Mouse (Mus musculus): ENCODE results near the gene Spag16. TPM values are rescaled to one million over a fixed set of nuclear protein-coding genes. Genes with fewer than 3 reads are reported as not detected.
"Not testable (repeated sequence)": the region's sequence is repeated elsewhere in the genome, so short reads cannot be mapped to it uniquely, and the experiment has no call there.

Gene Spag16
- not detected for total RNA-seq (2021)

- no peak for DNase-seq (ENCODE audit: low spot score)
- intact Hi-C loops (cut with DNase I), result no loop called here
Observed at GRCm38 (mm10) chr1:69826806-69827703, at the start of gene Spag16. Spag16 (plus strand) TSS chr1:69826970.

GRCm38 (mm10) chr1:69785129-69785528 lies 41.6 kb upstream of the Spag16 start:
- intact Hi-C loops (cut with DNase I), result no loop called here
- DNase-seq (ENCODE audit: low spot score), result no peak

GRCm38 (mm10) chr1:69786716-69787115 lies 40.1 kb upstream of the Spag16 start:
- intact Hi-C loops (cut with DNase I), result no loop called here
- DNase-seq (ENCODE audit: low spot score), result no peak

GRCm38 (mm10) chr1:69787379-69787778 lies 39.4 kb upstream of the Spag16 start:
- DNase-seq (ENCODE audit: low spot score), result no peak
- intact Hi-C loops (cut with DNase I), result no loop called here

- DNase-seq (ENCODE audit: low spot score), result no peak
- intact Hi-C loops (cut with DNase I), result loop anchor here (2.0 kb wide), 1 partner anchor 1716 kb away; no protein-coding TSS in a partner anchor
Observed at GRCm38 (mm10) chr1:69790337-69791250, 36.2 kb upstream of the Spag16 start.

GRCm38 (mm10) chr1:69798948-69799565 lies 27.7 kb upstream of the Spag16 start:
- intact Hi-C loops (cut with DNase I), result no loop called here
- DNase-seq (ENCODE audit: low spot score), result no peak

- intact Hi-C loops (cut with DNase I), result no loop called here
- DNase-seq (ENCODE audit: low spot score), result no peak
Observed at GRCm38 (mm10) chr1:69810161-69810560, 16.6 kb upstream of the Spag16 start.

GRCm38 (mm10) chr1:69825635-69826034 lies 1.1 kb upstream of the Spag16 start:
- intact Hi-C loops (cut with DNase I); DNase-seq (ENCODE audit: low spot score): not testable (repeated sequence)

GRCm38 (mm10) chr1:69828872-69829479 lies 2.2 kb downstream of the Spag16 start:
- DNase-seq (ENCODE audit: low spot score), result no peak
- intact Hi-C loops (cut with DNase I), result no loop called here

GRCm38 (mm10) chr1:69830586-69830985 lies 3.8 kb downstream of the Spag16 start:
- intact Hi-C loops (cut with DNase I), result no loop called here
- no peak for DNase-seq (ENCODE audit: low spot score)

- intact Hi-C loops (cut with DNase I), result no loop called here
- no peak for DNase-seq (ENCODE audit: low spot score)
Observed at GRCm38 (mm10) chr1:69831002-69831401, 4.2 kb downstream of the Spag16 start.

GRCm38 (mm10) chr1:69833476-69833875 lies 6.7 kb downstream of the Spag16 start:
- DNase-seq (ENCODE audit: low spot score); intact Hi-C loops (cut with DNase I): not testable (repeated sequence)

GRCm38 (mm10) chr1:69853436-69853835 lies 26.7 kb downstream of the Spag16 start:
- intact Hi-C loops (cut with DNase I), result no loop called here
- no peak for DNase-seq (ENCODE audit: low spot score)

GRCm38 (mm10) chr1:69867776-69868175 lies 41.0 kb downstream of the Spag16 start:
- intact Hi-C loops (cut with DNase I), result no loop called here
- DNase-seq (ENCODE audit: low spot score), result no peak

GRCm38 (mm10) chr1:69956606-69957005 lies 129.8 kb downstream of the Spag16 start:
- intact Hi-C loops (cut with DNase I), result no loop called here
- DNase-seq (ENCODE audit: low spot score), result no peak

- intact Hi-C loops (cut with DNase I), result no loop called here
- DNase-seq (ENCODE audit: low spot score), result no peak
Observed at GRCm38 (mm10) chr1:69996874-69997273, 170.1 kb downstream of the Spag16 start.

- intact Hi-C loops (cut with DNase I), result no loop called here
- DNase-seq (ENCODE audit: low spot score), result no peak
Observed at GRCm38 (mm10) chr1:70012991-70013390, 186.2 kb downstream of the Spag16 start.

GRCm38 (mm10) chr1:70037384-70037783 lies 210.6 kb downstream of the Spag16 start:
- no peak for DNase-seq (ENCODE audit: low spot score)
- intact Hi-C loops (cut with DNase I), result no loop called here

- no peak for DNase-seq (ENCODE audit: low spot score)
- intact Hi-C loops (cut with DNase I), result no loop called here
Observed at GRCm38 (mm10) chr1:70067404-70067803, 240.6 kb downstream of the Spag16 start.

- no peak for DNase-seq (ENCODE audit: low spot score)
- intact Hi-C loops (cut with DNase I), result no loop called here
Observed at GRCm38 (mm10) chr1:70073440-70073839, 246.7 kb downstream of the Spag16 start.

Measured in heart, postnatal 25 days (tissue).